Mouse (Mus musculus) C2C12 (cell line): ENCODE data around the gene Tmc6. TPM values are rescaled to one million over a fixed set of nuclear protein-coding genes. Genes with fewer than 3 reads are reported as not detected.
"Not testable (repeated sequence)": the region's sequence is repeated elsewhere in the genome, so short reads cannot be mapped to it uniquely, and the experiment has no call there.

Experiments
- H3K27me3 ChIP-seq: one replicate; pipeline ENCODE4 v1.6.1; 2011; ENCODE audit not compliant: control insufficient read depth, insufficient read depth, insufficient read length
- H3K36me3 ChIP-seq: one replicate; pipeline ENCODE4 v1.6.1; 2011; ENCODE audit not compliant: control insufficient read depth, insufficient read depth
- H3K4me3 ChIP-seq: one replicate; pipeline ENCODE4 v1.5.1; 2011; ENCODE audit warnings: mild to moderate bottlenecking, control low read depth; ENCODE audit not compliant: poor library complexity, insufficient read depth, severe bottlenecking
- H3K79me2 ChIP-seq: one replicate; pipeline ENCODE4 v1.6.1; 2011; ENCODE audit not compliant: control insufficient read depth, insufficient read depth
- H3K79me3 ChIP-seq: one replicate; pipeline ENCODE4 v1.6.1; 2011; ENCODE audit warnings: low read depth, control low read depth
- H3ac ChIP-seq: one replicate; pipeline ENCODE3; 2011; ENCODE audit warnings: low read depth; ENCODE audit not compliant: control insufficient read depth, insufficient read length
- CEBPB ChIP-seq: IDR thresholded peaks from one replicate; pipeline ENCODE4 v1.6.1; 2011; ENCODE audit warnings: low read depth, mild to moderate bottlenecking, control low read depth, moderate library complexity
- CTCF ChIP-seq: IDR thresholded peaks from one replicate; pipeline ENCODE4 v1.5.1; 2011; ENCODE audit not compliant: control insufficient read depth, insufficient read depth, insufficient read length
- FOSL1 ChIP-seq: IDR thresholded peaks from one replicate; pipeline ENCODE4 v1.8.0; 2011; ENCODE audit warnings: mild to moderate bottlenecking, low read length; ENCODE audit not compliant: poor library complexity, insufficient read depth, severe bottlenecking
- MAX ChIP-seq: IDR thresholded peaks from one replicate; pipeline ENCODE4 v1.6.1; 2011; ENCODE audit warnings: mild to moderate bottlenecking, control low read depth
- MYOD1 ChIP-seq: IDR thresholded peaks from one replicate; pipeline ENCODE4 v1.6.1; 2011; ENCODE audit warnings: low read depth; ENCODE audit not compliant: control insufficient read depth, insufficient read length
- MYOG ChIP-seq: IDR thresholded peaks from one replicate; pipeline ENCODE4 v1.6.1; 2011; ENCODE audit not compliant: control insufficient read depth, insufficient read length; ENCODE audit errors: extremely low read depth
- USF1 ChIP-seq: IDR thresholded peaks from one replicate; pipeline ENCODE4 v1.6.1; 2011; ENCODE audit warnings: low read depth, mild to moderate bottlenecking, control low read depth, moderate library complexity
- polyA plus RNA-seq: library from polyadenylated mRNA; unstranded; fragments of >200 nt; fragmentation: generic; extraction: Trizol; gene quantifications from one replicate; pipeline ENCODE4 v1.2.1, GENCODE M21; 2012; ENCODE audit warnings: missing spikeins

Tmc6 gene
- polyA plus RNA-seq, 1 experiment = 23.2 TPM

DNA sequence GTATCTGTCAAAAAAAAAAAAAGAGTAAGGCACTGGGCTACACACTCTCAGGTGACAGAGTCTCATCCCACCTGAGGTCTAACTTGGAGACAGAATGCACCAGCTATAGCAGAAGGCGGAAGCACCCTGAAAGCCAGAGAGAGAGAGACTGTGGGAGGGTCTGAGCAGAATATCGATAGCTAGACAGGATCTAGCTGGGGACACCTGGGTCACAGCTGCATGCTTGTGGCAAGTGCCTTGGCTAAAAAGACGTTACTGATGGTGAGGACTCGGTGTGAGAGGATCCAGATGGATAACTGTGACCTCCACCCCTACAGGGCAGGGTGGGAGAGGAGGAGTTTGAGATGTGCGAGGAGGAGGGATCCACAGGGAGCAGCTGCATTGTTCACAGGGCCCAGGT is 15.0 kb upstream of the Tmc6 start:
- no peaks in the 10 kb centered on the region for H3K36me3 ChIP-seq
- no peak overlapping the region for H3ac ChIP-seq
- H3K4me3 ChIP-seq = no peak overlapping the region
- no peak for TF ChIP-seq MYOG
- H3K79me3 ChIP-seq = no peaks in the 10 kb centered on the region
- no peaks in the 10 kb centered on the region for H3K27me3 ChIP-seq
- no peaks in the 10 kb centered on the region for H3K79me2 ChIP-seq

DNA sequence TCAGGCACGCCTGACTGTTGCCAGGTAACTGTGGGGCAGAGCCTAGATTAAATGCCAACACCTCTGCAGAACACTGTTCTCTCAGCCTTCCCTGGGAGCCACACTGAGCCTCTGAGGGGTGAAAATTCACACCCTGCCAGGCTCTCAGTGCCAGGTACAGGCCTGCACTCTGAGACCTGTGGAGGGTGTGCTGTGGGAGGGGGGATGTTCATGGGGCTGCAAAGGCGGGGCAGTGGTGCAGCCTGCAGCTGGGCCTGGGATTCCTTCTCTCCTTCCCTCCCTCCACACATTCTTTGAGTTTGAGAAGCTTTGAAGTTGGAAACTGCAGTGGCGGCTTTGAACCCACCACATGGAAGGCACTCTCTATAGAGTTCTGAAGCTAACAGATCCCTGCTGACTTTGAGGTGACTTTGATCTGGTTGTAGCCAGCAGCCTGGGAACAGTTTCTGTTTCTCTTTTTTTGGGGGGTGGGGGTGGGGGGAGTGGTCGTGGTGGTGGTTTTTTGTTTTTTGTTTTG is 12.1 kb upstream of the Tmc6 start:
- TF ChIP-seq MYOG (no peak), CTCF (no peak), FOSL1 (no peak), CEBPB (no peak), MYOD1 (no peak), USF1 (no peak), MAX (no peak)
- no peaks in the 10 kb centered on the region for H3K36me3 ChIP-seq
- no peak overlapping the region for H3ac ChIP-seq
- H3K79me2 ChIP-seq = no peaks in the 10 kb centered on the region
- no peaks in the 10 kb centered on the region for H3K79me3 ChIP-seq
- H3K4me3 ChIP-seq = no peak overlapping the region
- no peaks in the 10 kb centered on the region for H3K27me3 ChIP-seq

- Histone ChIP-seq H3K79me3 (no peaks in the 10 kb centered on the region), H3K4me3 (no peak overlapping the region), H3K36me3 (no peaks in the 10 kb centered on the region), H3ac (no peak overlapping the region), H3K79me2 (no peaks in the 10 kb centered on the region), H3K27me3 (no peaks in the 10 kb centered on the region)
- TF ChIP-seq MAX (no peak), FOSL1 (no peak), MYOD1 (no peak), CTCF (no peak), USF1 (no peak), CEBPB (no peak), MYOG (no peak)
Measured at GRCm38 (mm10) chr11:117792281-117792888, 10.4 kb upstream of the Tmc6 start.

DNA sequence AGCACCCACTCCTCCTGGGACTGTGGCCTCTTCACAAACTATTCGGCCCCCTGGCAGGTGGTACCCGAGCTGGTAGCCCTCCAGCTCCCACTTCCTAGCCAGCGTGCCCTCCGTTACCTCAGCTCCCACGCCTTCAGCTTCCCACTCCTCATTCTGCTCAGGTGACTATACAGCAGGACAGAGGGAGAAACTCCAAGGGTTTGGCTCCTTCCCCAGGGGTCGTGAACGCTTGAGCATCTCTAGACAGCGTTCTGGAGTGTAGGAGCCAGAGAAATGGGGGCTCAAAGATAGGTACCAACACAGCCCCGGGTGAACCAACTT is 9.4 kb upstream of the Tmc6 start:
- no peaks in the 10 kb centered on the region for H3K27me3 ChIP-seq
- H3K79me2 ChIP-seq = no peaks in the 10 kb centered on the region
- H3K36me3 ChIP-seq = no peaks in the 10 kb centered on the region
- no peak overlapping the region for H3ac ChIP-seq
- TF ChIP-seq MAX (no peak), CTCF (no peak), MYOD1 (no peak), FOSL1 (no peak), USF1 (no peak), CEBPB (no peak), MYOG (no peak)
- no peak overlapping the region for H3K4me3 ChIP-seq
- H3K79me3 ChIP-seq = no peaks in the 10 kb centered on the region

- Histone ChIP-seq H3K27me3 (no peaks in the 10 kb centered on the region), H3K79me2 (no peaks in the 10 kb centered on the region), H3K79me3 (no peaks in the 10 kb centered on the region), H3ac (no peak overlapping the region), H3K4me3 (no peak overlapping the region), H3K36me3 (no peaks in the 10 kb centered on the region)
- TF ChIP-seq CTCF = no peak
- no peak for TF ChIP-seq MYOD1
- TF ChIP-seq MYOG = no peak
- TF ChIP-seq USF1 = no peak
- TF ChIP-seq FOSL1 = no peak
- no peak for TF ChIP-seq CEBPB
- TF ChIP-seq MAX = no peak
Measured at GRCm38 (mm10) chr11:117790703-117791440, 8.9 kb upstream of the Tmc6 start.

DNA sequence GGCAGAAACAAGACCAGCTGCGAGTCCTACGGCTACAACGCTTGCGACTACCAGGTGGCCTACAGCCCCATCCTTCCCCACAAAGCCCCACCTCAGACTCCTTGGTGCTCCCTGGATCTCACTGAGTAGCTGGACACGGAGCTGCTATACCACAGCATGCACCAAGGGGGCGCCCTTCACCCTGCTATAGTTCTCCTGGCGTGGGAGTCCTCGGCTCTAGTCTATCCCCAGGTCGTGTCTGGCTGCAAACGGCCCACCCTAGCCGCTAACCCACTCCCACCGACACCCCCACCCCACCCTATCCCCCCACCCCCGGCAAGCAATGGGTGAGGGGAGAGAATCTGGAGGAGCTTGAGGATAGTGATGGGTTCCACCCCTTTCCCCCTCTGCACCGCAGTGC is 8.3 kb upstream of the Tmc6 start:
- no peaks in the 10 kb centered on the region for H3K36me3 ChIP-seq
- no peaks in the 10 kb centered on the region for H3K27me3 ChIP-seq
- H3K4me3 ChIP-seq = no peak overlapping the region
- H3K79me2 ChIP-seq = no peaks in the 10 kb centered on the region
- H3ac ChIP-seq = no peak overlapping the region
- no peaks in the 10 kb centered on the region for H3K79me3 ChIP-seq
- TF ChIP-seq MYOG (no peak), CTCF (peak; percentile 91)

- H3K79me2 ChIP-seq, H3K36me3 ChIP-seq, H3K27me3 ChIP-seq, H3K4me3 ChIP-seq, H3ac ChIP-seq, H3K79me3 ChIP-seq: not testable (repeated sequence)
Measured at GRCm38 (mm10) chr11:117788481-117788880, 6.5 kb upstream of the Tmc6 start.
